Mouse (Mus musculus) lung, postnatal 0 days (tissue): ENCODE measurements at regions not wholly inside any gene's neighbourhood (a gene's known extent, or its start where the extent isn't known, plus 50 kb on each side); places are given as distances from the start of the nearest gene placed in this dataset.

Experiments used
- ATAC-seq: fragments of 200-750 bp; cut with Nextera tagmentation; 2 replicates; pipeline ENCODE4 v1.8.0; 2017; ENCODE audit warnings: moderate library complexity
- DNase-seq: peaks from one replicate; pipeline ENCODE4 v3.0.0-alpha.2; 2016; ENCODE audit warnings: low spot score
- H3K27ac ChIP-seq: fragments of 300-500 bp; sonication (generic); 2 replicates; pipeline ENCODE4 v1.5.1; 2014; ENCODE audit warnings: antibody characterized with exemption, mild to moderate bottlenecking, low read length, mixed read lengths
- H3K27me3 ChIP-seq: fragments of 300-500 bp; sonication (generic); replicated peaks from 2 replicates; pipeline ENCODE4 v1.6.1; 2014; ENCODE audit warnings: low read length, mixed read lengths; ENCODE audit not compliant: insufficient read depth
- H3K36me3 ChIP-seq: fragments of 300-500 bp; sonication (generic); 2 replicates; pipeline ENCODE4 v1.6.1; 2014; ENCODE audit warnings: low read length, mixed read lengths; ENCODE audit not compliant: insufficient read depth
- H3K4me1 ChIP-seq: fragments of 300-500 bp; sonication (generic); 2 replicates; pipeline ENCODE4 v1.6.1; 2014; ENCODE audit warnings: antibody characterized with exemption, low read depth, low read length, mixed read lengths; ENCODE audit not compliant: insufficient read depth
- H3K4me2 ChIP-seq: fragments of 300-500 bp; sonication (generic); replicated peaks from 2 replicates; pipeline ENCODE4 v1.6.1; 2014; ENCODE audit warnings: low read depth, mild to moderate bottlenecking, low read length, moderate library complexity, mixed read lengths
- H3K4me3 ChIP-seq: fragments of 300-500 bp; sonication (generic); 2 replicates; pipeline ENCODE4 v1.5.1; 2014; ENCODE audit warnings: low read depth, low read length
- H3K9ac ChIP-seq: fragments of 300-500 bp; sonication (generic); replicated peaks from 2 replicates; pipeline ENCODE4 v1.6.1; 2014; ENCODE audit warnings: low read depth, mild to moderate bottlenecking
- H3K9me3 ChIP-seq: fragments of 300-500 bp; sonication (generic); 2 replicates; pipeline ENCODE4 v1.6.1; 2016; ENCODE audit warnings: low read length, mixed read lengths
- CTCF ChIP-seq: IDR thresholded peaks from 2 replicates; pipeline ENCODE4 v1.5.1; 2016; ENCODE audit warnings: antibody characterized with exemption, mild to moderate bottlenecking
- EP300 ChIP-seq: IDR thresholded peaks from 2 replicates; pipeline ENCODE4 v1.6.1; 2016; ENCODE audit warnings: antibody characterized with exemption, mild to moderate bottlenecking, control low read depth
- WGBS: fragments of 180-500 bp; shearing (Covaris S2); extraction: QIAGEN DNeasy Blood & Tissue Kit; methylation state at CpG from one replicate; pipeline ENCODE4 v1.1.7; 2014; 5-methylcytosine and 5-hydroxymethylcytosine counted together

DNA sequence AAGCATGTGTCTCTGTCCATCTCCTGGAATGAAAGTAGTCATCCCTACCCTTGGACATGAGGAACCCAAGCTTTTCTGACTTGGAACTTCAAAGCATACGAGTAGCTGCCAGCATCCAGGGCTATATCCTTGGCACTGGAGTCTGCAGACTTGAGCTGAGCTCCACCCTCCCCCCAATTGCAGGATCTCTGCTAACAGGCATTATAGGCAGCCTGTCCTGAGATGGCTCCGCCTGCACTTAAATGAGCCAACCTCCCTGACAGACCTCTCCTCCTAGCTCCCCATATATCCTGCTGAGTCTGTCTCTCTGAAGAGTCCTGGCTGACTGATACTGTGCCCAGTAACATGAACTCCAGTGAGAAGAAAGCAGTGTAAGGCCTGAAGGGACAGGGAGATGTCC is 141.4 kb downstream of the Rybp start:
- H3K27ac ChIP-seq, result no peak overlapping the region
- DNase-seq (no peak), ATAC-seq (no peak)
- WGBS, result 71% methylated on average over 2 of the region's 2 CpGs
- no peak overlapping the region for H3K4me2 ChIP-seq
- TF ChIP-seq EP300 (no peak), CTCF (no peak)
- H3K36me3 ChIP-seq, result no peaks in the 10 kb centered on the region
- no peak overlapping the region for H3K4me3 ChIP-seq
- H3K4me1 ChIP-seq, result peaks cover 6% of the 10 kb centered on the region; the same call in 1 of the 2 replicates
- no peak overlapping the region for H3K9ac ChIP-seq
- H3K9me3 ChIP-seq, result no peaks in the 10 kb centered on the region
- no peaks in the 10 kb centered on the region for H3K27me3 ChIP-seq

GRCm38 (mm10) chr6:100144544-100145287 is 142.6 kb downstream of the Rybp start:
- no peak overlapping the region for H3K4me3 ChIP-seq
- no peaks in the 10 kb centered on the region for H3K27me3 ChIP-seq
- H3K9ac ChIP-seq, result no peak overlapping the region
- H3K9me3 ChIP-seq, result no peaks in the 10 kb centered on the region
- WGBS, result 56% methylated on average over 4 of the region's 4 CpGs
- H3K4me2 ChIP-seq, result no peak overlapping the region
- TF ChIP-seq EP300 (no peak), CTCF (no peak)
- peaks cover 6% of the 10 kb centered on the region; the same call in 1 of the 2 replicates for H3K4me1 ChIP-seq
- ATAC-seq (0 out of 2 replicates have a peak, but pooled peaks have one; percentile 11), DNase-seq (no peak)
- H3K27ac ChIP-seq, result no peak overlapping the region
- H3K36me3 ChIP-seq, result no peaks in the 10 kb centered on the region

DNA sequence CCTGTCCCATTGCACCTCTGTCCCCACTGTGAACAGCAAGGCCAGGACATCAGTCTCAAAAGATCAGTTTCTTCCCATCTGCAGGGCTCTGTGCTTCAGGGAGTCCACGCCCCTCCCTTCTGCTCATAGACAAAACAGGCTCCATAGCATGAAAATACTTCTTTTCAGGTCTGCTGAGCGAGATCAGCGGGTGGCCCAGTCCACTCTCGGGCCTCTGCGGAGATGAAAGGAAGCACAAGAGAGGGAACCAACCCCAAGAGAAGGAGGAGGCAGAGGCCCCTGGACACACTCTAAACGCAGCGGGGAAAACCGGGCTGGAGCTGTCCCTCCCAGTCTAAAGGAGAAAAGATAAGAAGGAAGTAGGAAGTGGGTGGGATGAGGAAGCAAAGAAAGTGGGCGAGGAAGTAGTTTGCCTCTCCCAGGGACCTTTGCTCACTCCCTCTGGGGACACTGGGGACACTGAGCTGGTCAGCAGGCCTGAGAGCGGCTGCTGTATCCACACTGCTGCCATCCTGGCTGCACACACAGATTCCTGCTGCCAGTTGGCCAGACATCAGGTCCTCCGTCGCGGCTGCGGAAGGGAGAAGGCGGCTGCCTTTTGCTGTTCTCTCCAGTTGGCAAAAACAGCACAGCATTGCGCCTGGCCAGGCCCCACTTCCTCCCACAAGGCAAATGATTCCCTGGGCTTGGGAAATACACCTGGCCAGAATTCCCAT is 143.5 kb downstream of the Rybp start:
- Histone ChIP-seq H3K4me2 (peak overlapping the region; percentile 25), H3K9me3 (no peaks in the 10 kb centered on the region), H3K9ac (no peak overlapping the region), H3K4me1 (peaks cover 6% of the 10 kb centered on the region; the same call in 1 of the 2 replicates), H3K4me3 (no peak overlapping the region), H3K27ac (0 out of 2 replicates have a peak overlapping the region, but pooled peaks have one; percentile 2), H3K27me3 (no peaks in the 10 kb centered on the region), H3K36me3 (no peaks in the 10 kb centered on the region)
- DNase-seq (peak; percentile 67), ATAC-seq (peak; percentile 71)
- TF ChIP-seq CTCF, result no peak; the same call in 1 of the 2 replicates
- peak; percentile 45; the same call in 1 of the 2 replicates for TF ChIP-seq EP300
- 7% methylated on average over 16 of the region's 16 CpGs for WGBS

GRCm38 (mm10) chr6:100141225-100141624 is 146.1 kb downstream of the Rybp start:
- WGBS, result 67% methylated on average over 4 of the region's 5 CpGs
- Histone ChIP-seq H3K27ac (no peak overlapping the region), H3K4me2 (no peak overlapping the region), H3K27me3 (no peaks in the 10 kb centered on the region), H3K9me3 (no peaks in the 10 kb centered on the region), H3K4me3 (no peak overlapping the region), H3K9ac (no peak overlapping the region), H3K36me3 (no peaks in the 10 kb centered on the region), H3K4me1 (peaks cover 3% of the 10 kb centered on the region; the same call in 1 of the 2 replicates)
- no peak for TF ChIP-seq EP300
- no peak for TF ChIP-seq CTCF
- no peak for ATAC-seq
- DNase-seq, result no peak

GRCm38 (mm10) chr6:100140581-100141114 is 146.6 kb downstream of the Rybp start:
- ATAC-seq (no peak), DNase-seq (no peak)
- Histone ChIP-seq H3K36me3 (no peaks in the 10 kb centered on the region), H3K27me3 (no peaks in the 10 kb centered on the region), H3K4me3 (no peak overlapping the region), H3K9me3 (no peaks in the 10 kb centered on the region), H3K9ac (no peak overlapping the region), H3K4me1 (peaks cover 3% of the 10 kb centered on the region; the same call in 1 of the 2 replicates), H3K27ac (no peak overlapping the region), H3K4me2 (no peak overlapping the region)
- 30% methylated on average over 6 of the region's 6 CpGs for whole genome bisulfite sequencing
- TF ChIP-seq EP300, result no peak

GRCm38 (mm10) chr6:100139809-100140208 is 147.5 kb downstream of the Rybp start:
- Histone ChIP-seq H3K9me3 (no peaks in the 10 kb centered on the region), H3K27ac (no peak overlapping the region), H3K27me3 (no peaks in the 10 kb centered on the region), H3K4me2 (no peak overlapping the region), H3K4me1 (peaks cover 3% of the 10 kb centered on the region; the same call in 1 of the 2 replicates), H3K9ac (no peak overlapping the region), H3K36me3 (no peaks in the 10 kb centered on the region), H3K4me3 (no peak overlapping the region)
- no peak for DNase-seq
- WGBS, result 64% methylated on average over 6 of the region's 6 CpGs
- TF ChIP-seq CTCF (no peak), EP300 (no peak)
- ATAC-seq, result no peak
